ENCODE assay signal across 17 mouse cellular contexts in genomic region chr6:72733375-72733774, GRCm38 (mm10). TPM values are rescaled to one million over a fixed set of nuclear protein-coding genes. Genes with fewer than 3 reads are reported as not detected.
"Had no signal": no experiment of that assay in that cellular context is flagged by ENCODE, and none has a peak within 500 bp of the region (broad histone marks: within the 10 kb centered on the region; RNA-seq: fewer than 3 reads in every experiment).

No protein-coding gene starts in this region.

- ATAC-seq: lung, postnatal 0 days; midbrain, embryonic 13.5 days; midbrain, embryonic 15.5 days had no signal

- H3K4me2 ChIP-seq: lung, embryonic 15.5 days; midbrain, embryonic 11.5 days; midbrain, embryonic 13.5 days; midbrain, embryonic 15.5 days; neural tube, embryonic 12.5 days; stomach, embryonic 15.5 days had no signal

- H3K36me3 ChIP-seq: lung, embryonic 15.5 days; midbrain, embryonic 13.5 days; midbrain, embryonic 15.5 days; neural tube, embryonic 12.5 days; stomach, embryonic 15.5 days had no signal

- H3K27me3 ChIP-seq: lung, embryonic 15.5 days; midbrain, embryonic 13.5 days; midbrain, embryonic 15.5 days; neural tube, embryonic 12.5 days; stomach, embryonic 15.5 days had no signal

- H3K9me3 ChIP-seq: lung, embryonic 15.5 days; midbrain, embryonic 13.5 days; midbrain, embryonic 15.5 days; neural tube, embryonic 12.5 days; stomach, embryonic 15.5 days had no signal

- H3K27ac ChIP-seq: lung, embryonic 15.5 days; macrophage; midbrain, embryonic 13.5 days; midbrain, embryonic 15.5 days; neural tube, embryonic 12.5 days; stomach, embryonic 15.5 days had no signal

- H3K9ac ChIP-seq: lung, embryonic 15.5 days; midbrain, embryonic 13.5 days; midbrain, embryonic 15.5 days; neural tube, embryonic 12.5 days; stomach, embryonic 15.5 days had no signal

- DNase-seq: lung, adult 2 months; lung, postnatal 14 days; lung, postnatal 36 days; right cerebral cortex, postnatal 14 days; thymus, adult 18-20 months; thymus, postnatal 14 days; thymus, postnatal 36 days had no signal

- H3K4me3 ChIP-seq: lung, embryonic 15.5 days; megakaryocyte, embryonic 14.5 days; midbrain, embryonic 13.5 days; midbrain, embryonic 15.5 days; neural tube, embryonic 12.5 days; stomach, embryonic 15.5 days had no signal

RNA-seq across cellular contexts. Expression of gene Tcf7l1, which starts 55.7 kb away (rescaled TPM):
- total RNA-seq: monocyte, adult 5-6 weeks had no signal
- polyA plus RNA-seq: macrophage had no signal
